Mouse (Mus musculus): ENCODE measurements around the gene Frmd4a. TPM values are rescaled to one million over a fixed set of nuclear protein-coding genes. Genes with fewer than 3 reads are reported as not detected.

Gene Frmd4a
- total RNA-seq (2015; ENCODE audit: low replicate concordance), result 194 and 233 TPM in 2 replicates
- total RNA-seq (2017; ENCODE audit: low replicate concordance), result 301 and 477 TPM in 2 replicates

GRCm38 (mm10) chr2:4017528-4018288, at the start of gene Frmd4a:
Gene Frmd4a (plus strand): TSS chr2:4017717.
- no peak for ATAC-seq (replicated peaks; ENCODE audit: low FRiP score, poor library complexity, severe bottlenecking)

GRCm38 (mm10) chr2:3988876-3989275, 28.6 kb upstream of the Frmd4a start:
- no peak for ATAC-seq (replicated peaks; ENCODE audit: low FRiP score, poor library complexity, severe bottlenecking)

GRCm38 (mm10) chr2:3990431-3990830, 27.1 kb upstream of the Frmd4a start:
- no peak for ATAC-seq (replicated peaks; ENCODE audit: low FRiP score, poor library complexity, severe bottlenecking)

GRCm38 (mm10) chr2:4018431-4018876, 937 bp downstream of the Frmd4a start:
- ATAC-seq (replicated peaks; ENCODE audit: low FRiP score, poor library complexity, severe bottlenecking), result no peak

GRCm38 (mm10) chr2:4018909-4019308, 1.4 kb downstream of the Frmd4a start:
- no peak for ATAC-seq (replicated peaks; ENCODE audit: low FRiP score, poor library complexity, severe bottlenecking)

- ATAC-seq (replicated peaks; ENCODE audit: low FRiP score, poor library complexity, severe bottlenecking), result no peak
Observed at GRCm38 (mm10) chr2:4024927-4025326, 7.4 kb downstream of the Frmd4a start.

GRCm38 (mm10) chr2:4029031-4029747, 11.7 kb downstream of the Frmd4a start:
- no peak for ATAC-seq (replicated peaks; ENCODE audit: low FRiP score, poor library complexity, severe bottlenecking)

- ATAC-seq (replicated peaks; ENCODE audit: low FRiP score, poor library complexity, severe bottlenecking), result no peak
Observed at GRCm38 (mm10) chr2:4036153-4036589, 18.7 kb downstream of the Frmd4a start.

GRCm38 (mm10) chr2:4036651-4037117, 19.2 kb downstream of the Frmd4a start:
- no peak for ATAC-seq (replicated peaks; ENCODE audit: low FRiP score, poor library complexity, severe bottlenecking)

GRCm38 (mm10) chr2:4042009-4042408, 24.5 kb downstream of the Frmd4a start:
- ATAC-seq (replicated peaks; ENCODE audit: low FRiP score, poor library complexity, severe bottlenecking), result no peak

- no peak for ATAC-seq (replicated peaks; ENCODE audit: low FRiP score, poor library complexity, severe bottlenecking)
Observed at GRCm38 (mm10) chr2:4055481-4055880, 38.0 kb downstream of the Frmd4a start.

- no peak for ATAC-seq (replicated peaks; ENCODE audit: low FRiP score, poor library complexity, severe bottlenecking)
Observed at GRCm38 (mm10) chr2:4060675-4061074, 43.2 kb downstream of the Frmd4a start.

- ATAC-seq (replicated peaks; ENCODE audit: low FRiP score, poor library complexity, severe bottlenecking), result no peak
Observed at GRCm38 (mm10) chr2:4071831-4072230, 54.3 kb downstream of the Frmd4a start.

GRCm38 (mm10) chr2:4083877-4084276, 66.4 kb downstream of the Frmd4a start:
- no peak for ATAC-seq (replicated peaks; ENCODE audit: low FRiP score, poor library complexity, severe bottlenecking)

GRCm38 (mm10) chr2:4097601-4098000, 80.1 kb downstream of the Frmd4a start:
- ATAC-seq (replicated peaks; ENCODE audit: low FRiP score, poor library complexity, severe bottlenecking), result no peak

- ATAC-seq (replicated peaks; ENCODE audit: low FRiP score, poor library complexity, severe bottlenecking), result no peak
Observed at GRCm38 (mm10) chr2:4098948-4099776, 81.6 kb downstream of the Frmd4a start.

- no peak for ATAC-seq (replicated peaks; ENCODE audit: low FRiP score, poor library complexity, severe bottlenecking)
Observed at GRCm38 (mm10) chr2:4099777-4100104, 82.2 kb downstream of the Frmd4a start.

GRCm38 (mm10) chr2:4101370-4101769, 83.9 kb downstream of the Frmd4a start:
- no peak for ATAC-seq (replicated peaks; ENCODE audit: low FRiP score, poor library complexity, severe bottlenecking)

GRCm38 (mm10) chr2:4113303-4113920, 95.9 kb downstream of the Frmd4a start:
- no peak for ATAC-seq (replicated peaks; ENCODE audit: low FRiP score, poor library complexity, severe bottlenecking)

Measured in erythroblast, adult 5-6 weeks (primary cell).